Mouse (Mus musculus): ENCODE measurements around the gene Xrcc4.

DNA sequence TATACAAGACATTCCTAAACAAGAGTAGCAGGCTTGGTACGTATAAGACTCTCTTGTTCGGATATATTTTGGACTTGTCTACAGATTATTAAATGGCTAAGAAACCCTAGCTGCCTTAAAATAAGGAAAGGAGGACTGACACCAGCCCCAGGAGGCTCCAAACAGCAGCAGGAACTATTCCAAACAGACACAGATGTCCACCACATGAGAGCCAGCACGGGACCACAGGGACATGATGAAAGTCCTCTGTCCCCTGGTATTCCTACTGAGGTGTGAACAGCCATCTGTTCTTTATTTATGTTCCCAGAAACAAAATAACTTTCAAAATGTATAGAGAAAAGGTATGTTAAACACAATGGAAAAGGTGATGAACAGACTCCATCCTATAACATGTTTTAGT, 58.5 kb downstream of the Xrcc4 start:
- TF ChIP-seq CTCF (IDR thresholded peaks at IDR 0.05; ENCODE audit: extremely low read depth, insufficient read length, insufficient replicate concordance, low read depth, low read length): no peak
- no peak for TF ChIP-seq POLR2A (IDR thresholded peaks at IDR 0.05; ENCODE audit: low read depth, low read length)

All from small intestine, adult 2 months (tissue).